Mouse (Mus musculus): Measurements from ENCODE around the gene Apold1. TPM values are rescaled to one million over a fixed set of nuclear protein-coding genes. Genes with fewer than 3 reads are reported as not detected.

Gene Apold1
- total RNA-seq, 2 experiments from 2014 or later, result not detected

DNA sequence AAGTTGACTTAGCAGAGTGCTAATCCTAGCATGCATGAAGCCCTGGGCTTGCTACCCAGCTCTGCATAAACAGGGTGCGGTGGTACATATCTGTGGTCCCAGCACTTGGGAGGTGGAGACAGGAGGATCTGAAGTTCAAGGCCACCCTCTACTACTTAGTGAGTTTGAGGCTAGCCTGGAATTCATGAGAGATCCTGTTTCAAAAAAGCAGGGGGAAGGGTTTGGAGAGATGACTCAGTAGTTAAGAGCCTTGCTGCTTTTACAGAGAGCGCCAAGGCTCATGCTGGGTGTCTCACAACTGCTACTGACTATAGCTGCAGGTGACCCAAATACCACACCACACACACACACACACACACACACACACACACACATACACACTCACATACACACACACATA, 12.0 kb upstream of the Apold1 start:
- no peak for ATAC-seq (replicated peaks; ENCODE audit: poor library complexity)

- ATAC-seq (replicated peaks; ENCODE audit: poor library complexity), result peak; percentile 95
Observed at GRCm38 (mm10) chr6:134972096-134972495, 9.4 kb upstream of the Apold1 start.

- ATAC-seq (replicated peaks; ENCODE audit: poor library complexity), result no peak
Observed at GRCm38 (mm10) chr6:134976628-134977027, 4.9 kb upstream of the Apold1 start.

DNA sequence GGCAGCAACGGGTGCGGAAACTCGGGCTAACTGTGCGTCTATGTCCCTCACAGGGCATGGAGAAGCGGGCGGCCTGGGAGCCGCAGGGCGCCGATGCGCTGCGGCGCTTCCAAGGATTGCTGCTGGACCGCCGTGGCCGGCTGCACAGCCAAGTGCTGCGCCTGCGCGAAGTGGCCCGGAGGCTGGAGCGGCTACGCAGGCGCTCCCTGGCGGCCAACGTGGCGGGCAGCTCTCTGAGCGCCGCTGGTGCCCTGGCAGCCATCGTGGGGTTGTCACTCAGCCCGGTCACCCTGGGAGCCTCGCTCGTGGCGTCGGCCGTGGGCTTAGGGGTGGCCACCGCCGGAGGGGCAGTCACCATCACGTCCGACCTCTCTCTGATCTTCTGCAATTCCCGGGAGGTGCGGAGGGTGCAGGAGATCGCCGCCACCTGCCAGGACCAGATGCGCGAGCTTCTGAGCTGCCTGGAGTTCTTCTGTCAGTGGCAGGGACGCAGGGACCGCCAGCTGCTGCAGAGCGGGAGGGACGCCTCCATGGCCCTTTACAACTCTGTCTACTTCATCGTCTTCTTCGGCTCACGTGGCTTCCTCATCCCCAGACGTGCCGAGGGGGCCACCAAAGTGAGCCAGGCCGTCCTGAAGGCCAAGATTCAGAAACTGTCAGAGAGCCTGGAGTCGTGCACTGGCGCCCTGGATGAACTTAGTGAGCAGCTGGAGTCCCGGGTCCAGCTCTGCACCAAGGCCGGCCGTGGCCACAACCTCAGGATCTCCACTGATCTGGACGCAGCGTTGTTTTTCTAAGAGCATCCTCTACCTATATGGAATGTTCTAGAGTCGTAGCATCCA, 2.2 kb downstream of the Apold1 start:
- peak; percentile 79 for ATAC-seq (replicated peaks; ENCODE audit: poor library complexity)

DNA sequence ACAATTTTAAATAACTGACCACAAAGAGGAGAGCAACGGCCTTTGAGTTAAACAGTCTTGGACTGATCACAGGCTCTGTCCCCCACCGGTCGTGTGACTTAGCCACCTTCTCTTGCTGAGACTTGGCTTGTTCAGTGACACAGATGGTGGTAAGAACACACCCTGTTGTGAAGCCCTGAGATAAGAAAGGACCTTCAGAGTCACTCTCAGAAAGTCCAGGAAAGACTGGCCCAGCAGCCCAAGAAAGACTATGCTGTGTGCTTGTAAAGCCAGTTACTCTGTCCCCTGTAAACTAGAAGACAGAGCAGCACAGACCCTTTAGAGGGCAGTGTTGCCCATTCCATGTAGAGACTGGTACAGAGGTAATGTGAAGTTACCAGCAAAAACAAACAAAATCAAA, 3.2 kb downstream of the Apold1 start:
- peak; percentile 78 for ATAC-seq (replicated peaks; ENCODE audit: poor library complexity)

DNA sequence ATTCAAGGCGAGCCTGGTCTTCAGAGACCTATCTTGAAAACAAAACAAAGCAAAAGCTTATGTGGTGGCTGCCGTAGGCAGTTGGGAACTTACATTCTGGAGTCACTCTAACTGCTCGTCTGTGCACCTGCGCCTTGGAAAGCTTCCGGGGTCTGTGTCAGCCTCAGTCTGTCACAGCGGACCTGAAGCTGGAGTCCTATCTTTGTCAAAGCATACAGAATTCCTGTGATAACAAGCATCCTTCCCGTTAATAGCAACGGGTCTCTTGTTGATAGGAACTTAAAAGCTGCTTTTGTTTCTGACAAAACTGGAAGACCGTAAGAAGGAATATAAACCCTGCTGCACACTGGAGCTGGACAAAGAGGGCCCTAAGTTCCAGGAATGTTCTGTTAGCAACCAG, 6.9 kb downstream of the Apold1 start:
- no peak for ATAC-seq (replicated peaks; ENCODE audit: poor library complexity)

- no peak for ATAC-seq (replicated peaks; ENCODE audit: poor library complexity)
Observed at GRCm38 (mm10) chr6:134990674-134991073, 9.2 kb downstream of the Apold1 start.

GRCm38 (mm10) chr6:134994031-134994651, 12.6 kb downstream of the Apold1 start:
- no peak for ATAC-seq (replicated peaks; ENCODE audit: poor library complexity)

DNA sequence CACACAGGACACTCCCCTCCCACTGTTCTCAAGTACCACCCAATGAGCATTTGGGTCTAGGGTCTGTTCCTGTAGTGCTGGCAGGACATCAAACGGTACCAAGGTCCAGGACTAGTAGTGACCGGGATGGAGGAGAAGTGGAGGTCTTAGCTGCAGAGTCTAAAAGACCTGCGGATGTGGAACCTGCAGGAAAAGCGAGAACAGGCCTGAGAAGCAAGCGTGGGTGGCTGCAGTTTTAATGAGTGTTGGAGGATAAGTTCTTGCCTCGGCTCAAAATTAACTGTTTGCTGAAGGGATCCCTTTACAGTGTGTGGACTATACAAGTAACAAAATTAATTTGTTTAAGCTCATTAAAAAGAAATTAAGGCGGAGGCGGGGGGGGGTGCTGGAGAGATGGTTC, 13.5 kb downstream of the Apold1 start:
- no peak for ATAC-seq (replicated peaks; ENCODE audit: poor library complexity)

DNA sequence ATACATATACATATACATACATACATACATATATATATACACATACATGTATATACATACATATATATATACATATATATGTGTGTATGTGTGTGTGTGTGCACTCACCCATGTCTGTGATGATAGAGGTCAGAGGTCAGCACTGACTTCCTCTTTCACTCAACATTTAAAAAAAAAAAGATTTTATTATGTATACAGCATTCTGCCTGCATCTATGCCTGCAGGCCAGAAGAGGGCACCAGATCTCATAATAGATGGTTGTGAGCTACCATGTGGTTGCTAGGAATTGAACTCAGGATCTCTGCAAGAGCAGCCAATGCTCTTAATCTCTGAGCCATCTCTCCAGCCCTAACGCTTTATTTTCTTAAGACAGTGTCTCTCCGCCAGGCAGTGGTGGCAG, 15.4 kb downstream of the Apold1 start:
- ATAC-seq (replicated peaks; ENCODE audit: poor library complexity), result peak; percentile 81

DNA sequence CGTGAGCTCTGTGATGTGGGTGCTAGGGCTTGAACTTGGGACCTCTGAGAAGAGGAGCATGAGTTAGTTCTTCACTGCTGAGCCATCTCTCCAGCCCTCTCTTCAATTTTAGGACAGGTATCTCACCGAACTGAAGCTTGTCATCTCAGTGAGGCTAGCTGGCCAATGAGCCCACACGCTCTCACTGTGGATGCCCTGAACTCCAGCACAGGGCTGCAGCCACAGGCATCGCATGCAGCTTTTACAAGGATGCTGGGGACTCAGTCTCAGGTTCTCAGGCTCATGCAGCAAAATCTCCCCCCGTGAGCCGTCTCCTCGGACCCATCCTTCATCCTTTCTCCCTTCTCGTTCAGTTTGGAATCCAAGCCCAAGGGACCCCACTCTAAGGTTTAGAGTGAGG, 16.6 kb downstream of the Apold1 start:
- ATAC-seq (replicated peaks; ENCODE audit: poor library complexity), result no peak

- no peak for ATAC-seq (replicated peaks; ENCODE audit: poor library complexity)
Observed at GRCm38 (mm10) chr6:134998781-134999180, 17.3 kb downstream of the Apold1 start.

- ATAC-seq (replicated peaks; ENCODE audit: poor library complexity), result no peak
Observed at GRCm38 (mm10) chr6:135000272-135000671, 18.8 kb downstream of the Apold1 start.

GRCm38 (mm10) chr6:135001991-135002390, 20.5 kb downstream of the Apold1 start:
- ATAC-seq (replicated peaks; ENCODE audit: poor library complexity), result peak; percentile 77

DNA sequence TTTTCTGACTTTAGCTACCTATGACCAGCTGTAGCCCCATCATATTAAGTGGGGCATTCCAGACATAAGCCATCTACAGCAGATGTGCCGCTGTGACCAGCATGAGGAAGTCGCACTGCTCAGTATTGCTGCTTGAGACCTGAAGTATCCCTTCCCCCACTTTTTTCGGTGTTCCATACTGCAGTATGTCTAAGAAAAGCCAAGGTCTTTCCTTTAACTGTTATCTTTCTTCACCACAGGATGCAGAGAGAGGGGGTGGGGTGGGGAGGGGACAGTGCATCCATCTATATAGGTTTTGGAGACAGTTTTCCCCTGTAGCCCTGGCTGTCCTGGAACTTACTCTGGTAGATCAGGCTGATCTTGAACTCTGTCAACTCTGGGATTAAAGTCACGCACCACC, 24.9 kb downstream of the Apold1 start:
- peak; percentile 40 for ATAC-seq (replicated peaks; ENCODE audit: poor library complexity)

- ATAC-seq (replicated peaks; ENCODE audit: poor library complexity), result peak; percentile 98
Observed at GRCm38 (mm10) chr6:135011048-135011733, 29.7 kb downstream of the Apold1 start, which contains the start of gene Ddx47. Gene Ddx47 (plus strand): TSS chr6:135011612.

- ATAC-seq (replicated peaks; ENCODE audit: poor library complexity), result peak; percentile 27
Observed at GRCm38 (mm10) chr6:135011734-135012116, 30.2 kb downstream of the Apold1 start.

DNA sequence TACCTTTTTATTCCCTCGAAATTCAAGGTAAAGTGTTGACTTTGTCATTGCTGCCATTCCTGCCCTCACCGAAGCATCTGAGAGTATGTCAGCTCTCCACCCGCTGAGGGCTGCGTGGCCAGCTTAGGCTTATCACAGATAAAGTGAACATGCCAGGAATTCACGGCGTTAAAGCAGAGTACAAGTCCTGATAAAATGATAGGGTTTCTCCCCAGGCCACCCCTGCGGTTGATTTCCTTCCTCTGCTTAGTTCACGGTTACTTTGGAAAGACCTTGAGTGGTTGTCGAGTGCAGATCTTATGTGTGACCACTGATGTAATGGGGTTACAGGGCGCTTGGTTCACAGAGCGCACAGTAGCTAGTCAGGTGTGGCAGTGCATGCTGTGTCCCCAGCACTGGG, 35.7 kb downstream of the Apold1 start:
- peak; percentile 36 for ATAC-seq (replicated peaks; ENCODE audit: poor library complexity)

DNA sequence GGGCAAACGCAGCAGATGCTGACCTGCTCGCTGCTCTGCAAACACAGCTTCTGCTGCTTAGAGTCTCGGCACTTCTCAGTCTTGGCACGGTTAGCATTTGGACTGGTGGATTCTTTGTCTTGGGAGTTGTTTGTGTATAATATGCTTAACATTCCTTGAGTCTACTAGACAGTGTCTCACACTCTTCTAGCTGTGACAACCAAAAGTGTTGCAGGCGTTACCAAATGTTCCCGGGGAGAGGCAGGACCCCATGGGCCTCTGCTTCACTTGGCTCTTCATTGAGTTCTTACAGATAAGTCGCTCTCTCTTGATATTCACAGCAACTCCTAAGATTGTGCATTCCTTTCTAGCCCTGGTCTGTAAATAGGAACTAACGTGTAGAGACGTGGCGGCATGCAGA, 38.0 kb downstream of the Apold1 start:
- ATAC-seq (replicated peaks; ENCODE audit: poor library complexity), result no peak

- no peak for ATAC-seq (replicated peaks; ENCODE audit: poor library complexity)
Observed at GRCm38 (mm10) chr6:135021633-135022032, 40.1 kb downstream of the Apold1 start.

DNA sequence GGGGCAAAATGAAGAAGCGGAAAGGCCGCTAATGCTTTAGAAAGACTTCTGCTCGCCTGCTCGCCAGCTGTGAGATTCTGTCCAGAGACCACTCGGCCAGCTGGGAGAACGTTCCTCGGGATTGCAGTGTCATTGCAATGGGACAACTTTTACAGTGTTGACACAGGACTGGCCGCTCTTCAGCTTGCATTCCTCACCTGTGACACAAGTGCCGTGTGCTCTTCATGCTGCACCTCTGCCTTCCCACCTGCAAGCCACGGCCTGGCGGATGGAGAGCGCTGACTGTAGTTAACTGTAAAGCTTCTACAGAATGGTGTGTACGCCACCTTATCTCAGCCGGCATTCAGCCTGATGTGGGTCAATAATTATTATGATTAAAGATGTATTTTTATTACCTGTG, 41.9 kb downstream of the Apold1 start:
- ATAC-seq (replicated peaks; ENCODE audit: poor library complexity), result no peak

Data from megakaryocyte progenitor cell, adult 5-6 weeks (primary cell).